Mouse (Mus musculus) right cerebral cortex, postnatal 4 days (tissue): ENCODE measurements around the gene Myadml2.

Experiments used
- DNase-seq: peaks from one replicate; pipeline ENCODE4 v3.0.0-alpha.2; 2022

Gene Myadml2

DNA sequence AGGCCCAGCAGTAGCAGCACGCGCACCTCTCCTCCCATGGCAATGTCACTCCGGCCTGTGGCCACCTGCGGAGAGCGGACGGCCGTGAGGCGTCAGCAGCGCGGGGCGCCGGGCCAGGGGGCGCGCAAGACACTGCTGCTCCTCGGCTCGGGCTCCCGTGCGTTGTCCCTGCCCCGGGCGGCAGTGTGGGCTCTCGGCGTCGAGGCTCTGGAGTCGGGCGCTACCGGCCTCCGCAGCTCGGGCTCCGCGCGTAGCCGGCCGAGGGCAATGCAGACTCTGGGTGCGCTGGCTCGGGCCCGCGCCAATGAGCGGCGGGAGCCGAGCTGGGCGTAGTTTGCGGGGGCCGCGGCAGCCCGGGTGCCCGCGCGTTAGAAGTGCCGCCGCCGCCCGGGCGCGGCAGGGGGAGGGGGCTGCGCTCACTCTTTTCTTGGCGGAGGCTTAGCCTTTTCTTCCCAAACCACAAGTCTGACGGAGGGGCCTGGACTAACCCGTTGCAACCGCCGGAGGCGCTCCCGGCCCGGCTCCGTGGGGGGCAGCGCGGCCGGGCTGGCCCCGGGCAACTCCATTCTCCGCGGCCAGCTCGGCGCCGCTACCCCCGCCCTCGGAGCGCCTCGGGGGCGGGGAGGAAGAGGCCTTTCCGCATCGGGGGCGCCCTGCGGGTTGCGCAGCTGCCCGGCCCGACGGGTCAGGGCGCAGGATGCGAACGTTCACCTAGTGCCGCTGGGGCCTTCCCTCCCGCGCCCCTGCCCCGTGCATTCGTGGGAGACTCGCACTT lies 12.5 kb upstream of the Myadml2 start:
- peak; percentile 36 for DNase-seq

DNA sequence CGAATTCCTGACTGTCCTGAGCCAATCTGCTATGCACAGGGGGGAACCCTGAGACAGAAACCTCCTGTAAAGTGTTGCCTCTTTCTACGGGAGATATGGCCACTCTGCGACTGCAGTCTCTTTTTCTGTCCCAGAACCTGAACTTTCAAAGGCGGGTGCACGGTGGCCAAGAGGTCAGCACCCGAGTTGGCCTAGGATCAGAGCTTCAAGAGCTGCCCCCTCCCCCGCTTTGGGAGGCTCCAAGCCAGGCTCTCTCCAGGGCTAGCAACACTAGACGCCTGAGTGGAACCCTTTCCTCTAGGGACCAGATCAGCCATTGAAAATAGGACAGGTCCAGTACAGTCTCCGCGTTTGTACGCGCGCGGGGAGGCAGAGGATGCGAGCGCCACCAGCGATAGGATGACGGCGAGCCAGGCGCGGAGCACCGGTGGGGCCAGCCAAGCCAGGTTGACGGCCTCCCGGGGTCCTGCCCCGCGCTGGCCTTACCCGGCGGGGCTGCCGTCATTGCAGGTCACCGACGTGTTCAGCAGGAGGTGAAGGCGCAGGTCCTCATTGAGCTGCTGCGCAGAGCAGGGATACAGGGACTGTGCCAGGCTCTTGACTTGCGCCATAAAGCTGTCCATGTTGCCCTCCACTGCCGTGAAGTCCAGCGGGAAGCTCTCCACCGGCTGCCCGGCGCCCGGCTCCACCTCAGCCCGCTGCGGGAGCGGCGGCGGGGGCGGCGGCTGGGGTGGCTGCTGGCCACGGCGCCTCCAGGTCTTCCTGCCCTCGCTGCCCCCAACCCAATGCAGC lies 11.7 kb upstream of the Myadml2 start:
- DNase-seq, result no peak

DNA sequence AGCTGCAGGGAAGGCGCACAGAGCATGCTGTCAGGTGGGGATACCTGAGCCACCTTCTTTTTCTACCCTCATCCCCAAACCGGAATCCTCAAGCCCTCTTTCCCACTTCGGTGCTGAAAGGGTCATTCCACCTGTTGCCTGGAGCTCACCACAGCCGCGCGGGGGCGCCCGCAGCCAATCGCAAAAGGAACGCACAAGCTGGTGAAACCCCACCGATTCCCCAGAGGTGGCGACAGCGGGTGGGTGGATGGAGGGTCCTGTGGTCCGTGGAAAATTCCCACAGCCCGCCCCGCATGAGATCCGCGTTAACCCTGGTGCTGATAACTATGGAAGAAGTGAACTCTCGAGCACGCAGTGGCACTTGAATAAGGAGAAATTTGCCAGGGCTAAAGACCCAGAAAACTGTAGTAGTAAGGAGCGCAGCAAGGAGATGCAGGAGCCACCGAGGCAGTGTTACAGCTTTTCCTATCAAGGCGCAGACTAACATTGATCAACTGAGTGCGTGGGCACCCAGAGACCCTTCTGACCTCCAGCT lies 11.0 kb upstream of the Myadml2 start:
- peak; percentile 77 for DNase-seq

GRCm38 (mm10) chr11:120657301-120657700 lies 9.3 kb upstream of the Myadml2 start:
- DNase-seq, result no peak

- DNase-seq, result no peak
Observed at GRCm38 (mm10) chr11:120654741-120655140, 6.8 kb upstream of the Myadml2 start.

DNA sequence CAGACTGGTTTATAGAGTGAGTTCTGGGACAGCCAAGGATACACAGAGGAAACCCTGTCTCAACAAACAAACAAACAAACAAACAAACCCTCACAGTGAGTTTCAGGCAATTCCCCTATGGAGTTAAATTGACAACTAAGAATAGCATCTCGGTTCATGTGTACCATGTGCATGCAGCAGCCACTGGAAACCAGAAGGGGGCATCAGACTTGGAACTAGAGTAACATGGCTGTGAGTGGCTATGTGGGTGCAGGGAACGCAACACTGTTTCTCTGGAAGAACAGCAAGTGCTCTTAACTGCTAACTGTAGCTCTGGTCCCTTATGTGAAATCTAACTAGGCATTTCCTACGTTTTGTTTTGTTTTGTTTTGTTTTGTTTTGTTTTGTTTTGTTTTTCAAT lies 3.9 kb upstream of the Myadml2 start:
- no peak for DNase-seq

GRCm38 (mm10) chr11:120647047-120647830 lies 719 bp downstream of the Myadml2 start:
- DNase-seq, result no peak

DNA sequence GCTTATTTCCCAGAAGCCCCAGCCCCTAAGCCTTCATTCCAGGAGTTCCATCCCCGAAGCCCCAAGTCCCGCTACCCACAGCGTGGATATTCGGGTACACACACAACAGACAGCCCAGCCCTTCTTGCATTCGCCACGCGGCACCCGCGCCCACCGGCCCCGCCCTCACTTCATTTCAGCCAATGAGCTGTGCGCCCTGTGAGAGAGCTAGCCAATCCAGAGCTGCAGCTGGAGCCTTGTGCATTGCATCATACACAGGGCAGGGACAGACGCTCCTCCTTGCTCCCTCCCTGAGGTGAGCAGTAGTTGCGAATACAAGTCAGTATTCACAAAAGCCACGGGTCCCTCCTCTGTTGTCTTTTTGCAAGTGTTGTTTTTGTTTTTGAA lies 4.4 kb downstream of the Myadml2 start, which contains the start of gene Pycr1:
Gene Pycr1, minus strand, starts transcription at position 169 of the 387 bp plus-strand sequence.
- peak; percentile 89 for DNase-seq

GRCm38 (mm10) chr11:120642939-120643600 lies 4.9 kb downstream of the Myadml2 start:
- no peak for DNase-seq

DNA sequence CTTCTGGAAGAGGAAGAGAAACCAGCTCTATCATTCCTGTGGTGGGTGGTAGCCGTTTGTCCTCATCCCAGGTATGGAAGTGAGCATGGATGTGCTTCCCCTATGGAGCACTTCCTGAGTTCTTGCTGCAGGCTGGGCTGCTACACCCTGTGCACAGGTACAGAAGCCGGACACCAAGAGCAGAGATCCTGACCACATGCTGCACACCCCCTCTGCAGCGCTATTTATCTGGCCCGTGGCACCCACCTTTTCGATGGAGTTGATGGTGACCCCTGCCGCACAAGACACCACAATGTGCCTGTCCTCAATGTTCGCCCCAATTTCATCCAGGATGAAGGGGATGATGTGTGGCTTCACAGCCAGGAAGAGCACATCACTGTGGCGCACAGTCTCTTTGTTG lies 6.1 kb downstream of the Myadml2 start:
- no peak for DNase-seq

DNA sequence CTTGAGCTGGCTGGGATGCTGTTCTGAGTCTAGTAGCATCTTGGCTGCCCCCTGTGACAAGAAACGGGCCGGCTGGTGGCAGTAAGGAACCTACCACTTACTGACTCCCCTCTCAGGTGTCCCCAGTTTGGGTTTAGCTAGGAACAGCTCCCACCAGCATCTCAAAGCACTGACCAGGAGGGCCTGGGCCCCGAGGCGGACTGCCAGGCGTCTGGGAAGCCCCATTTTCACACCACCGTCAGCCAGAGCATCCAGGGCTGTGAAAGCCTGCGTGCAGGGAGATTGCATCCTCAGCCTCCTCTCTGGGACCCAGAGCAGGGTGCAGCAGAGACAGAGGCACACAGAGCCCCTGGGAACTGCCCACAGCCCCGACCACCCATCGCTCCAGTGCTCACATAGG lies 6.7 kb downstream of the Myadml2 start:
- DNase-seq, result no peak

DNA sequence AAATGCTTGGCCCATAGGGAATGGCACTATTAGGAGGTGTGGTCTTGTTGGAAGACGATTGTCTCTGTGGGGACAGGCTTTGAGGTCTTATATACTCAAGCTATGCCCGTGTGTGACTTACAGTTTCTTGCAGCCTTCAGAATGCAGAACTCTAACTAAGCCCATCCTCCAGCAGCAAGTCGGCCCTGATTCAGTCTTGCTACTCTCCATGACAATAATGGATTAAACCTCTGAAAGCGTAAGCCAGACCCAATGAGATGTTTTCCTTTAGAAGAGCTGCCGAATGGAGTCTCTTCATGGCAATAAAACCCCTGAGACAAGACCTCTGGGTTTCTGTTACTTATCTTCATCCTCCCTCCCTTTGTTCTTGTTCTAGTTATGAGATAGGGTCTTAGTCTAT lies 13.1 kb downstream of the Myadml2 start:
- no peak for DNase-seq

- DNase-seq, result peak; percentile 92
Observed at GRCm38 (mm10) chr11:120633520-120634343, 14.2 kb downstream of the Myadml2 start, which contains the start of gene Mafg. Gene Mafg (minus strand): TSS chr11:120633600.

DNA sequence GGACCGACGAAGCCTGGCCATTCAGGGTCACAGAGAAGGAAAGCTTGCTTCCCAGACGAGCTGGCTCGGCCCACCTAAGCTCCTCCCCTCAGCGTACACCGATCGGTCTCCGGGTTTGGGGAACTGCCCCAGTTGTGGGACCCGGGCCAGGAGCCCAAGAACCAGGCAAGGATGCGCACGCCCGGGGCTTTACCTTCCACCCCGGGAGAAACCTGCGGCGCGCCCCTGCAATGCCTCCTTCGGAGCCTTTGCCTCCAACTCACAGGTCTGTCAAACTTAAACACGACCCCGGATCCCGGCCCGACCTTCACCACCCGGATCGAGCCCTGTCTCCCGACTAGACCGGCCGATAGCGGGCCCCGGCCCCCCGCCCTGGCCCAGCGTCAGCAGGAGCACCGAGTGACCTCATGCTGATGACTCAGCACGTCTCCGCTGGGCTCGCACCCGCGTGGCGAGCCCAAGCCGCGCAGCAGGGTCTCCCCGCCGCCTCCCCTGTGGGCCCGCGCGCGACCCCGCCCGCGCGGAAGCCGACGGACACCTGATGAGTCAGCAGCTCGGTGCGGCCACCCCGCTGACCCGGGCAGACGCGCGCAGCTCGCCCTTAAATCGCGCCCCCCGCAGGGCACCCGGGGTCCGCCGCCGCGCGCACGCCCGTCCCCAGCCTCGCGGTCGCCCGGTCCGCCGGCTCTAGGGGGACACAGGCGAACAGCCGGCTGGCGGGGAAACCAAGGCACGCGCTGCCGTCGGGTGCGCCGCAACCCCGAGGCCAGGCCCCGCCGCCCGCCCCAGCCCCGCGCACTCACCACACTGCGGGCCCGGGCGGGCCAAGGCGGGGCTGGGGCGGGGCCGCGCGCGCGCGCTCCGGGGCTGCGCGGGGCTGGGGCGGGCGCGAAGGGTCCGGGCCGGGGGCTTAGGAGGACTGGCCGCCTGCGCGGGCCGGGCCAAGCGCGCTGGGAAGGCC lies 15.1 kb downstream of the Myadml2 start:
- peak; percentile 60 for DNase-seq

- no peak for DNase-seq
Observed at GRCm38 (mm10) chr11:120631726-120632448, 16.1 kb downstream of the Myadml2 start.

DNA sequence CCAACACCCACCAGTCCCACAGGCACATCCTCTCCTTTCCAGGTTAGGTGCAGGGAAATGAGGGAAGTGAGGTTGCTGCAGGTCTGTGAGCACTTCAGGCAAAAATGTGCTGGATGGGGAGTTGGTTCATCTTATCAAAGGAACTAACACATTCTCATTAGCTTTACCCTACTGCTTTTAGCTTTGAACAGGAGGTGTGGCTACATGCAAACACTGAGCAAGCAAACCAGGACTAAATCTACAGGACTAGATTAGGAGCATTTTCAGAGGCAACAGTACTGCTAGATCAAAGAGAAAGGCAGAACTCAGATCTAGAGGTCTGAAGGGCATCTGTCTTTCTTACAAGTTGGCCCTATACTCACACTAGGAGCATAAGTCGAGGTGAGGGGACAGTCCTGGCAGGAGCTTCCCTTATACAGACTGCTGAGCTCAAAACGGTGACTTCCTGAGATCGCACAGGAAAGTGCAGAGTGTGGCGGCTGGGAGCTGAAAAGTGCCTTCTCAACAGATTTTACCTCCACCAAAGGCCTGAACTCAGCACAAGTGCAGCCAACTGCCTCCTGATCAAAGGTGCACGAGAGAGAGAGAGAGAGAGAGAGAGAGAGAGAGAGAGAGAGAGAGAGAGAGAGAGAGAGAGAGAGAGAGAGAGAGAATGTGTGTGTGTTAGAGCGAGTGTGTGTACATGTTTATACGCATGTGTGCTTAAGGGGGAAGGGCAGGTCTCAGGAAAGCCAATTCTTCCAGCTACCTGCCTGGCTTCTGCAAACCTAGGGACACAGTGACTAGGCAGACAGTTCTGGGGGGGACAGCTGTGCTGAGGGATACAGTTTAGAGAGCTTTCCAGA lies 16.9 kb downstream of the Myadml2 start:
- no peak for DNase-seq

DNA sequence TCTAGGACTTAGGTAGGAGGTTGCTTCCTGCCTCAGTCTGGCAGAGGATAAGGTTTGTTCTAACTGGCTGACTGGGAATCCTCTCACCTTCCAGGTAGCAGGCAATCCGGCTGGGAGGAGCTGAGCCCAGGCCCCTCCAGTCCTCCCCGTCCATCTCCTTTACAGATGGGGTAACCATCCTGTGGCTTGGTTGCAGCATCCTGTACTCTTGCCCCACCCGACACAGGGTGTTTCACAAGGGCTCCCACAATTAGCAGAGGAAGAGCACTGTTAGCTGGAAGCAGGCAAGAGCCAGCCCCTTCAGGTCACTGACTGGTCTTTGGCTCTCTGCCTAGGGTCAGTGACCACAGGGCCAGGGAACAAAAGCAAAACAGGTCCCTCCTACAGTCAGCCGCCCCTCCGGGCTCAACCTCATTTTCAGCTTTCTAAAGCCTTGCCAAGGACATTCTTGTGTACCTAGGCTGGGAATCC lies 17.5 kb downstream of the Myadml2 start:
- DNase-seq, result no peak

DNA sequence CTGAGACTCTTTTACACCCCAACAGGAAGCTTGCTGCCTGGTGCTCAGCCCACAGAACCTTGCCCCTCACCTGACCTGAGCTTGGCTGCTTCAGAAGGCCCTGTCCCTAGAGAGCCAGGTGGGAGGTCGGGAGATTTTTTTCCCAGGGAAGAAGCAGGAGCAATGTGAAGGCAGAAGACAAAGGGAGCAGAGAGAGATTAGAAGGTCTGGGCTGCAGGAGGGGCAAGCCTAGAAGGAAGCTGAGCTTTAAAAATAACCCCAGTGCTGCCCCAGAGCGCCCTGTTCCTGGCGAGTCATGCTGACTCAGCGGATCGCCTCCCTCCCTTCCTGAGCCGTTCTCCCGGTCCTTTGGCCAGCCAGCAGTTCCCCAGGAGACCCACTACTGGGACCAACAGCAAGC lies 18.0 kb downstream of the Myadml2 start:
- DNase-seq, result no peak
